Mouse (Mus musculus): ENCODE results near the gene Cdh20.
"Not testable (repeated sequence)": the region's sequence is repeated elsewhere in the genome, so short reads cannot be mapped to it uniquely, and the experiment has no call there.

The Cdh20 gene

DNA sequence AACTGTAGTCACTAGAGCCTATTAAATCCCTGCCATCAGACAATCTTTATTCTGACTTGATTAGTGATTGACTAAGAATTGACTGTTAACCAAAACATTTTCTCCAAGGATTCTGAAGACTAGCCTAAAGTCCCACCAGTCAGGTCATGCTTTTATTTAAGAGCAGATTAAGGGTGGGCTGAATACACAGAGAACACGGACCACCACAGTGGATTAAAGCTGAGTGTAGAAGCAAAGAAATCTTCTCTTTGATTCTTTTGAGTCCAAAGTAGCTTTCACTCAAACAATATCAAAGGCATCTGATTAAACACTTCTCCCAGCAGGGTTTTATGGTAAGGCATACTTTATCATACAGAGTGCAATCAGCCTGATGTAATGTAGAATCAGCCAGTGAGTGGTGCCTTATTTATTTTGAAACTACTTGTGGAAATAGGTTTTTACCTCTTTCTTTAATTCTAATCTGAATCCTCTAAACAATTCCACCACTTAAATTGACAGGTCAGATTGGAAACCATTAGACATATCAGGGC lies 149.0 kb downstream of the Cdh20 start:
- DNase-seq: no peak

- DNase-seq: no peak
These were observed 164.7 kb downstream of the Cdh20 start for GRCm38 (mm10) chr1:104933051-104933450.

- no peak for DNase-seq
These were observed 168.6 kb downstream of the Cdh20 start for GRCm38 (mm10) chr1:104936966-104937365.

DNA sequence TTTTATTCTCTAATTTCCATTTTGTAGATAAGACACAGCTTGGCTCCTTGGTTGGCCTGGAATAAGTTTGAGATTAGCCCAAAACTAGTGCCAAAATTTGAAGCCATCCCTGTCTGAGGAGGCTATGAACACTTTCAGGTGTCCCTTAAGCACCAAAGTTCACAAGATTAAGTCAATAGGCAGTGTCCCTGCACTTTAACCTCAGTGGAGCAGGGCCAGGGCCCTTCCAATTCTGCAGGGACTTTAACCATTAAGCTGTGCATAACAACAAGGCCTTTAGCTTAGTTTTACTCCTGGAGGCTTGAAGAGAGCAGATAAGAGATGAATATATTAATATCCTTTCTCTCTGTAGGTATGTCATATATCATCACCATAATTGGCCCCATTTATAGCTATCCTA lies 170.8 kb downstream of the Cdh20 start:
- no peak for DNase-seq

DNA sequence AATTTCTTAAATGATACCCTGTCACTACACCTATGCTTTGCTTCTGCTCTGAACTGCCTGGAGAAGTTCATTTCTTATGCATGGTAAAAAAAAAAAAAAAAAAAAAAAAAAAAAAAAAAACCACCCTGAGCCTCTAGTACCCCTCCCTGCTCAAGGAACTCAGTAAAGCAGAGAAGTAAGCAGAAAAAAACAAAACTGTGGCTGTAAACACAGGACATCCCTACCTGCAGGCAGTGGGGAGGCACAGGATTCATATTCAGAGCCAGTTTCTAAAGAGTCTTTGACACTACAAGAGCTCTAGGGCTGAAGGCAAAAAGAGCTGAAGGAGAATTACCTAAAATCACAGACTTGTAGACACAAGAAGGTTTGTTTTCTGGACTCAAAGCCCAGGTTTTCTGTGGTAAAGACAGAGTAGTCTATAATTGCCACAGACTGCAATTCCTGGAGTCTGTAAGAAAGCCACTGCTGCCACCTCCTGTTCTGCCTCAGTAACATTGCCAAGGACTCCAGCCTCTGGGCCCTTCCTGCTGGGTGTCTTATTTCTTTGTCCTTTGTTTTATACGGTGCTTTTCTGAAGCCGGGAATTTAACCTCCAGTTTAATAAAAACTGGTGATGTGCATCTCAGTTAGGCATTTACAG lies 176.3 kb downstream of the Cdh20 start:
- no peak for DNase-seq

- no peak for DNase-seq
These were observed 176.8 kb downstream of the Cdh20 start for GRCm38 (mm10) chr1:104945110-104945489.

DNA sequence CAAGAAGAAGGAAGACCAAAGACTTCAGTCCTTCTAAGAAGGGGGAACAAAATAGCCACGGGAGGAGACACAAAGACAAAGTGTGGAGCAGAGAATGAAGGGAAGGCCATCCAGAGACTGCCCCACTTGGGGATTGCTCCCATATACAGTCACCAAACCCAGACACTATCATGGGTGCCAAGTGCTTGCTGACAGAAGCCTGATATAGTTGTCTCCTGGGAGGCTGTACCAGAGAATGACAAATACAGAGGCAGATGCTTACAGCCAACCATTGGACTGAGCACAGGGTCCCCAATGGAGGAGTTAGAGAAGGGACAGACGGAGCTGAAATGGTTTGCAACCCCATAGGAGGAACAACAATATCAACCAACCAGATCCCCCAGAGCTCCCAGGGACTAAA lies 181.3 kb downstream of the Cdh20 start:
- not testable (repeated sequence) for DNase-seq

- no peak for DNase-seq
These were observed 188.7 kb downstream of the Cdh20 start for GRCm38 (mm10) chr1:104957046-104957445.

GRCm38 (mm10) chr1:104961670-104962069 lies 193.3 kb downstream of the Cdh20 start:
- no peak for DNase-seq

DNA sequence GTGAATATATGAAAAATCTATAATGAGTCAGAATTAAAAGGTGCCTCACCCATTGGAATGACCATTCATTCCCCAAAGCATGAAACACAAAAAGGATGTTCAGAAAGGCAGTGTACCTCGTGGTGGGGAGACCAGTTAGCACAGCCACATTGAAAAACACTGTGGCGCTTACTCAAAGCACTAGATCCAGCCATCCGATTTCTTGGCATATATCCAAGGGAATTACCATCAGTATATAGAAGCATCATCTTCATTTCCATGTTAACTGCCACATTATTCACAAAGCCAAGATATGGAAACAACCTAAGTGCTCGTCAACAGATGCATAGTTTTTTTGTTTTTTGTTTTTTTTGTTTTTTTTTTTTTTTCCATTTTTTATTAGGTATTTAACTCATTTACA lies 193.9 kb downstream of the Cdh20 start:
- no peak for DNase-seq

GRCm38 (mm10) chr1:104979068-104979467 lies 210.7 kb downstream of the Cdh20 start:
- no peak for DNase-seq

DNA sequence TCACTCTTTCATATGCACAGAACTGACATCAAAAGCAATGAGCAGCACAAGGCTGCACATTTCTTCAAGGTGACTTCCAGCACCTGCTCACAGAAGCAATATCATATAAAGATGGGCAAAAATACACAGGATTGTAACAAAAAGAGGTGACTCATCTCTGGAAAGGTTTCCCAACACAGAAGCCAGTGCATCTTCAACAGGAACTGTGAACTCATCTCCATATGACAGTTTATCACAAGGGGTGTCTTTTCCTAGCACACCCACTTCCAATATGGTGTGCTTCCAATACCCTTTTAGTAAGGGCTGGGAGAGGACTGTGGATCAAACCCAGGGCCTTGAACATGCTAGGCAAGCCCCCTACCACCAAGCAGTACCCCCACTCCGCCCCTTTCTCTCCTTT lies 211.9 kb downstream of the Cdh20 start:
- DNase-seq: no peak

- no peak for DNase-seq
These were observed 218.1 kb downstream of the Cdh20 start for GRCm38 (mm10) chr1:104986222-104986973.

DNA sequence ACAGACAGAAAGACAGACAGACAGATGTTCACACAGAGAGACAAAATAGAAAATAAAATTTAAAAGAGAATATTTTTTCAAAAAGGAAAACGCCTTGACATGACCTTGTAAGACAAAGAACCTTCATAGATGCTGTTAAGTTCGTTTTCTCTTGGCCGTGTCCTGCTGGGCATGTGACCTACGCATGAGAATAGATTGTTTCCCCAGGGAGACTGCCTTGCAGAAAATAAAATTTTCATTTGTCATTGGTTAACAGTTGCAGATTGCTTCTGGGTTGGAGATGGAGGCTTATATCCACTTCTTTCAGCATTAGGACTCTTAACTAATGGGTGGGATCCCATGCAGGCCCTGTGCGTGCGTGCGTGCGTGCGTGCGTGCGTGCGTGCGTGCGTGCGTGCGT lies 219.2 kb downstream of the Cdh20 start:
- no peak for DNase-seq

GRCm38 (mm10) chr1:104992441-104992840 lies 224.1 kb downstream of the Cdh20 start:
- no peak for DNase-seq

GRCm38 (mm10) chr1:104993905-104994611 lies 225.7 kb downstream of the Cdh20 start:
- no peak for DNase-seq

DNA sequence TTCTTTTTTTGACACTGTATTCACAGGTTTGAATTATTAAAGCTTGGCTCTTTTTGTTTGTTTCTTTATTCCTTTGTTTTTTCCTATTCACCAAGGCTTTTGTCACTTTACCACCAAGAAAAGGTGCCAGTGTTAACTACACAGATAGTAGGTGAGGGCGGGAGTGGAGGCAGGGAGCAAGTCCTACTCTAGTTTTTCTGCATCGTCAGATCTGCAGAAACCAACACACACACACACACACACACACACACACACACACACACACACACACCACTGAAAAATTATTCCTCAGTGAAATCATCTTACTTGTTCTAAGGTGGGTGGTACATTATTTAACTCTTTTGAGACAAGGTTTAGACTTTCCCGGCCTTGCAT lies 226.3 kb downstream of the Cdh20 start:
- no peak for DNase-seq

GRCm38 (mm10) chr1:104997814-104998213 lies 229.5 kb downstream of the Cdh20 start:
- DNase-seq: no peak

- no peak for DNase-seq
These were observed 233.8 kb downstream of the Cdh20 start for GRCm38 (mm10) chr1:105002179-105002578.

DNA sequence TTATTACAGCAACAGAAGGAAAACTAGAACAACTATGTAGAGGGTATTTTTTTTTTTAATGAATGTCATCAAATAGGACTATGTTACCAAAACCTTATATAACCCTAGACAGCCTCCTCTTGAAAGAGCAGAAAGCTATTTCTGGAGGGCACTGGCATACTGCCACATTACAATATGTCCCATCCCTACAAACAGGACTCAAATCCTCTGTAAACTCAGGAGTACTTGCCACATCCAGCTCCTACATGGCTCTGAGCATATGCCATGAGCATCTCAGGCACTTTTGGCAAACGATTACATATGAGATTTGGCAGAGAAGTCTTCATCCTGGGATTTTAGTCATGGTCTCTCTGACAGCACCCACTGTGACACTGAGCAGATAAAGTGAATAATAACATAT lies 235.5 kb downstream of the Cdh20 start:
- DNase-seq: no peak

DNA sequence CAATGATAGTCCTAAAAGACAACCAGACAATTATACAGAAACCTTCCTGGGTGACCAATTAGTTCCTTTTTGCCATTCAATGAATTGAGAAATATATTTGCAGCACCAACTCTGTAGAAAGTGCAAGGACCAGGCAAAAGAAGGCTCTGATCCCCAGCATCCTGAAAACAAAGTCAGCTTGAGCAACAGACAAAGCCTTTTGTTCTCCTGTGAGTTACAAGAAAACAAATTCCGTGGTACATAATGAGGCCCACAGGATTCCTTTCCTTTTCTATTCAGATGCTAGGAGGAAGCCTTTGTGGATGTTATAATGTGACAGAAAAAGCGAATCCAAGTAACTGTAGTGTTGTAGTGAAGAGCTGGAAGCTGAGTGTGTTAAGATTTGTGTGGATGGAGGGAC lies 244.3 kb downstream of the Cdh20 start:
- no peak for DNase-seq

- no peak for DNase-seq
These were observed 245.0 kb downstream of the Cdh20 start for GRCm38 (mm10) chr1:105013291-105013690.

GRCm38 (mm10) chr1:105041668-105042067 lies 273.3 kb downstream of the Cdh20 start:
- no peak for DNase-seq
